In the genomic region with DNA sequence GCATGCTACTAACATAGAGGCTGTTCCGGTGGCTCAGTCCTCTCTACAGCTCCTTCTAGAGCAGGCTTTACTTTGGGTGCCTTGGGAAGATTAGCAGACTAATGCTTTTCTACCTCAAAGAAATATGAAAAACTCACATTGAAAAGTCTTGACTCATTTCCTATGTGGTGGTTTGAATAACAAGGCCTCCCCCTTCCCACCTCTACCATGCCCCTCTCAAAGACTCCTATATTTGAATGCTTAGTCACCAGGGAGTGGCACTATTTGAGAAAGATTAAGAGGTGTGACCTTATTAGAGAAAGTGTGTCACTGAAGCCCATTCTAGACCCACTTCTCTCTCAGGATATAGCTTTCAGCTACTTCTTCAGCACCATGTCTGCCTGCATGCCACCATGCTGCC, we compare ENCODE assay signal across 25 mouse cellular contexts. TPM values are rescaled to one million over a fixed set of nuclear protein-coding genes. Genes with fewer than 3 reads are reported as not detected.
DNase-seq lines count a peak whose midpoint lies in the region; ATAC-seq and TF ChIP-seq lines count a peak whose summit lies in the region.
"Had no signal": no experiment of that assay in that cellular context is flagged by ENCODE, and none has a peak within 500 bp of the region (broad histone marks: within the 10 kb centered on the region; RNA-seq: fewer than 3 reads in every experiment).

No protein-coding gene starts in this region.

- no peak for ATAC-seq in kidney, embryonic 16.5 days (ENCODE audit: low FRiP score, low TSS enrichment)
- ATAC-seq: activated CD4-positive, CD25-positive, alpha-beta regulatory T cell, adult 4 months; CD4-positive, CD25-positive, alpha-beta regulatory T cell, adult 4 months; forebrain, embryonic 13.5 days; forebrain, embryonic 15.5 days; forebrain, postnatal 0 days; Patski had no signal

- no peak overlapping the region for H3K4me2 ChIP-seq in kidney, embryonic 16.5 days (replicated peaks; ENCODE audit: low read depth, low read length)
- H3K4me2 ChIP-seq: embryonic facial prominence, embryonic 12.5 days; forebrain, embryonic 13.5 days; forebrain, embryonic 15.5 days had no signal

- no peaks in the 10 kb centered on the region for H3K27me3 ChIP-seq in kidney, embryonic 16.5 days (ENCODE audit: insufficient read depth, low read length)
- H3K27me3 ChIP-seq: CH12.LX; embryonic facial prominence, embryonic 12.5 days; forebrain, embryonic 13.5 days; forebrain, embryonic 15.5 days; Patski had no signal

- H3K27ac ChIP-seq in embryonic fibroblast, embryonic 13.5 days (ENCODE audit: insufficient read depth, low read length): peak overlapping the region; percentile 69
- no peak overlapping the region for H3K27ac ChIP-seq in kidney, embryonic 16.5 days (ENCODE audit: low read length)
- H3K27ac ChIP-seq: embryonic facial prominence, embryonic 10.5 days; embryonic facial prominence, embryonic 12.5 days; forebrain, embryonic 13.5 days; forebrain, embryonic 15.5 days had no signal

- no peaks in the 10 kb centered on the region; the same call in 1 of the 2 replicates for H3K4me1 ChIP-seq in embryonic fibroblast, embryonic 13.5 days (ENCODE audit: control insufficient read depth, insufficient read depth, low read length)
- H3K4me1 ChIP-seq in kidney, embryonic 16.5 days (ENCODE audit: insufficient read depth, low read length): no peaks in the 10 kb centered on the region
- H3K4me1 ChIP-seq: embryonic facial prominence, embryonic 10.5 days; embryonic facial prominence, embryonic 12.5 days; forebrain, embryonic 13.5 days; forebrain, embryonic 15.5 days had no signal

- DNase-seq in 3134 (ENCODE audit: extremely low read depth, insufficient read length, low spot score): peak; percentile 55
- peak; percentile 55 for DNase-seq in 3T3-L1 (ENCODE audit: low read depth, low spot score)
- DNase-seq in adrenal gland, postnatal 25 days: no peak
- no peak for DNase-seq in adrenal gland, postnatal 36 days
- DNase-seq: adrenal gland, adult 8-10 months; adrenal gland, postnatal 14 days; B cell, adult 2 months; cerebellum, adult 11-12 months; cerebellum, adult 2 months; cerebellum, adult 9-10 months; cerebellum, postnatal 10 days; cerebellum, postnatal 25 days; forebrain, postnatal 0 days had no signal

- TF ChIP-seq CTCF in embryonic fibroblast, embryonic 13.5 days (IDR thresholded peaks at IDR 0.05; ENCODE audit: borderline replicate concordance, insufficient read depth, low read length): no peak

- H3K9ac ChIP-seq in kidney, embryonic 16.5 days (replicated peaks; ENCODE audit: low read length): no peak overlapping the region
- H3K9ac ChIP-seq: embryonic facial prominence, embryonic 12.5 days; forebrain, embryonic 13.5 days; forebrain, embryonic 15.5 days; forebrain, postnatal 0 days had no signal

- no peak overlapping the region for H3K4me3 ChIP-seq in embryonic fibroblast, embryonic 13.5 days (ENCODE audit: insufficient read depth, low read length)
- H3K4me3 ChIP-seq in kidney, embryonic 16.5 days (ENCODE audit: low read length): no peak overlapping the region
- H3K4me3 ChIP-seq: embryonic facial prominence, embryonic 10.5 days; embryonic facial prominence, embryonic 12.5 days; erythroblast, embryonic 14.5 days; forebrain, embryonic 13.5 days; forebrain, embryonic 15.5 days had no signal

- H3K9me3 ChIP-seq in kidney, embryonic 16.5 days (ENCODE audit: low read length): no peaks in the 10 kb centered on the region
- H3K9me3 ChIP-seq: embryonic facial prominence, embryonic 10.5 days; embryonic facial prominence, embryonic 12.5 days; forebrain, embryonic 13.5 days; forebrain, embryonic 15.5 days; G1E had no signal

- TF ChIP-seq POLR2A in embryonic fibroblast, embryonic 13.5 days (IDR thresholded peaks at IDR 0.05; ENCODE audit: low read depth, low read length): no peak

- peaks cover 4% of the 10 kb centered on the region; the same call in 1 of the 2 replicates for H3K36me3 ChIP-seq in kidney, embryonic 16.5 days (ENCODE audit: insufficient read depth, low read length)

- WGBS in kidney, embryonic 16.5 days: 96% methylated on average over 1 of the region's 1 CpGs

RNA-seq across cellular contexts. Expression of a gene that starts 37.8 kb away (rescaled TPM):
- polyA plus RNA-seq in embryonic fibroblast, embryonic 13.5 days (2011; ENCODE audit: insufficient read length, low read depth, missing spikeins): 26.8 and 29.2 TPM in 2 replicates
- 34.5 and 34.8 TPM in 2 replicates for total RNA-seq in adrenal gland, postnatal 25 days (2021)
- 10 to 100 TPM; 34.5 to 40.6 TPM for total RNA-seq in adrenal gland, postnatal 36 days (2021)
- 8.7 and 9.6 TPM in 2 replicates for polyA plus RNA-seq in kidney, embryonic 16.5 days (2015; fragmentation: Nextera tagmentation; extraction: Ambion mirVana)

RNA-seq across cellular contexts. Expression of a gene that starts 55.1 kb away (rescaled TPM):
- not detected in 2 replicates for polyA plus RNA-seq in embryonic fibroblast, embryonic 13.5 days (2011; ENCODE audit: insufficient read length, low read depth, missing spikeins)
- total RNA-seq in adrenal gland, postnatal 25 days (2021): 0.55 TPM in 1 of 2 replicates, not detected in the other
- total RNA-seq in adrenal gland, postnatal 36 days (2021): under 1 TPM; 0.53 to 0.95 TPM
- polyA plus RNA-seq in kidney, embryonic 16.5 days (2015; fragmentation: Nextera tagmentation; extraction: Ambion mirVana): 0.58 and 0.64 TPM in 2 replicates
- polyA plus RNA-seq: activated CD4-positive, CD25-positive, alpha-beta regulatory T cell, adult 4 months; CD4-positive, CD25-positive, alpha-beta regulatory T cell, adult 4 months; embryonic facial prominence, embryonic 12.5 days had no signal

RNA-seq across cellular contexts. Expression of a gene that starts 55.6 kb away (rescaled TPM):
- 20.0 and 28.4 TPM in 2 replicates for polyA plus RNA-seq in embryonic fibroblast, embryonic 13.5 days (2011; ENCODE audit: insufficient read length, low read depth, missing spikeins)
- 18.9 and 19.4 TPM in 2 replicates for total RNA-seq in adrenal gland, postnatal 25 days (2021)
- total RNA-seq in adrenal gland, postnatal 36 days (2021): 10 to 100 TPM; 18.9 to 19.8 TPM
- polyA plus RNA-seq in kidney, embryonic 16.5 days (2015; fragmentation: Nextera tagmentation; extraction: Ambion mirVana): 39.5 and 40.5 TPM in 2 replicates

Comparison
In these comparisons a context has a peak if more than half of its experiments do, and no peak if none do; other contexts are left out.
1. DNase-seq: peak in 3134 (single experiment) and 3T3-L1 (single experiment); none in adrenal gland, postnatal 25 days (single experiment) and adrenal gland, postnatal 36 days (0 of 2).